Mouse (Mus musculus) left cerebral cortex, adult 2 months (tissue): ENCODE measurements around the gene Olfr850. TPM values are rescaled to one million over a fixed set of nuclear protein-coding genes. Genes with fewer than 3 reads are reported as not detected.

Source experiments
- DNase-seq, 2 experiments: peaks; one replicate each; pipeline ENCODE4 v3.0.0; 2021 to 2022; ENCODE audit warnings: low spot score in 2 of 2, mixed read lengths in 1 of 2; ENCODE audit errors: extremely low spot score in 1 of 2
- H3K27ac ChIP-seq: fragments of 200-600 bp; 2 replicates; pipeline ENCODE4 v1.8.1; 2022
- H3K4me3 ChIP-seq: fragments of 200-600 bp; 2 replicates; pipeline ENCODE4 v1.8.1; 2022
- CTCF ChIP-seq: fragments of 200-600 bp; IDR thresholded peaks from 2 replicates; pipeline ENCODE4 v1.8.1; 2022; ENCODE audit warnings: antibody characterized with exemption, mild to moderate bottlenecking, moderate library complexity
- intact Hi-C: fragments of 180-260 bp; cut with DNase I; formaldehyde crosslinking; loops from one replicate; pipeline ENCODE4 v1.15.1; 2025
- long read RNA-seq, 2 experiments: library from polyadenylated mRNA; stranded (forward); transcript quantifications; one replicate each; pipeline ENCODE4 v2.0.0; 2021; ENCODE audit warnings: borderline mapping rate in 2 of 2
- total RNA-seq, 2 experiments: library from RNA; stranded (reverse); gene quantifications; 2 replicates each; pipeline ENCODE4 v1.2.3; 2021

Olfr850 gene
- total RNA-seq = not detected
- long read RNA-seq, experiment 1 = 0 reads
- long read RNA-seq, experiment 2 = 0 reads

GRCm38 (mm10) chr9:19478148-19478547 is at the start of gene Olfr850:
Gene Olfr850 (minus strand): TSS chr9:19478248.
- intact Hi-C loops = no loop called here
- no peak for TF ChIP-seq CTCF

GRCm38 (mm10) chr9:19492995-19493394 is 14.9 kb upstream of the Olfr850 start, which contains the start of gene Olfr851:
Gene Olfr851 (plus strand): TSS chr9:19493295.
- TF ChIP-seq CTCF = no peak

More at GRCm38 (mm10) chr9:19478148-19478547, at the start of gene Olfr850:
- no peak for DNase-seq
- H3K4me3 ChIP-seq = no peak within 1 kb of the TSS
- no peak within 1 kb of the TSS for H3K27ac ChIP-seq

GRCm38 (mm10) chr9:19439966-19440365 is 38.1 kb downstream of the Olfr850 start, which contains the start of gene Olfr849:
Gene Olfr849 (plus strand): TSS chr9:19440266.
- intact Hi-C loops = no loop called here
- H3K27ac ChIP-seq = no peak within 1 kb of the TSS
- TF ChIP-seq CTCF = no peak
- no peak for DNase-seq
- no peak within 1 kb of the TSS for H3K4me3 ChIP-seq

More at GRCm38 (mm10) chr9:19492995-19493394, 14.9 kb upstream of the Olfr850 start, which contains the start of gene Olfr851:
- DNase-seq = no peak
- H3K4me3 ChIP-seq = no peak within 1 kb of the TSS
- no peak within 1 kb of the TSS for H3K27ac ChIP-seq
- intact Hi-C loops = no loop called here

Other genes starting within 250 kb of the Olfr850 start
- gene Olfr843, start 226.3 kb downstream of the Olfr850 start, total RNA-seq = not detected
- not detected for gene Olfr844, start 161.9 kb downstream of the Olfr850 start, total RNA-seq
- gene Olfr845, start 141.8 kb downstream of the Olfr850 start, total RNA-seq = not detected
- gene Olfr846, start 114.2 kb downstream of the Olfr850 start, total RNA-seq = not detected
- gene Olfr847, start 99.6 kb downstream of the Olfr850 start, total RNA-seq = not detected
- not detected for gene Olfr849, start 38.0 kb downstream of the Olfr850 start, total RNA-seq
- gene Olfr851, start 15.0 kb upstream of the Olfr850 start, total RNA-seq = not detected
- gene Olfr853, start 62.8 kb upstream of the Olfr850 start, total RNA-seq = not detected
- gene Olfr854, start 89.1 kb upstream of the Olfr850 start, total RNA-seq = not detected
- not detected for gene Olfr855, start 104.4 kb upstream of the Olfr850 start, total RNA-seq
- gene Zfp317, start 143.9 kb upstream of the Olfr850 start, total RNA-seq = 10 to 100 TPM; 19.1 to 23.6 TPM
- gene Olfr857, start 231.2 kb upstream of the Olfr850 start, total RNA-seq = not detected